Mouse (Mus musculus) heart, embryonic 16.5 days (tissue): Measurements from ENCODE around the gene Gm20388. TPM values are rescaled to one million over a fixed set of nuclear protein-coding genes. Genes with fewer than 3 reads are reported as not detected.

ENCODE experiments used
- ATAC-seq: fragments of 200-750 bp; cut with Nextera tagmentation; replicated peaks from 2 replicates; pipeline ENCODE4 v1.8.0; 2017; ENCODE audit warnings: moderate number of reproducible peaks; ENCODE audit not compliant: insufficient read depth, low FRiP score; ENCODE audit errors: extremely low read depth
- H3K27ac ChIP-seq: fragments of 300-500 bp; sonication (generic); 2 replicates; pipeline ENCODE4 v1.5.1; 2014; ENCODE audit warnings: mild to moderate bottlenecking, low read length, control low read depth, moderate library complexity
- H3K27me3 ChIP-seq: fragments of 300-500 bp; sonication (generic); 2 replicates; pipeline ENCODE4 v1.6.1; 2014; ENCODE audit warnings: low read length, mixed read lengths; ENCODE audit not compliant: control insufficient read depth, insufficient read depth
- H3K36me3 ChIP-seq: fragments of 300-500 bp; sonication (generic); 2 replicates; pipeline ENCODE4 v1.6.1; 2014; ENCODE audit not compliant: control insufficient read depth, insufficient read depth
- H3K4me1 ChIP-seq: fragments of 300-500 bp; sonication (generic); 2 replicates; pipeline ENCODE4 v1.6.1; 2014; ENCODE audit warnings: low read length, mixed read lengths; ENCODE audit not compliant: control insufficient read depth, insufficient read depth
- H3K4me2 ChIP-seq: fragments of 300-500 bp; sonication (generic); 2 replicates; pipeline ENCODE4 v1.6.1; 2014; ENCODE audit warnings: low read depth, mild to moderate bottlenecking, control low read depth, low read length
- H3K4me3 ChIP-seq: fragments of 300-500 bp; sonication (generic); 2 replicates; pipeline ENCODE4 v1.5.1; 2014; ENCODE audit warnings: mild to moderate bottlenecking, control low read depth, low read length
- H3K9ac ChIP-seq: fragments of 300-500 bp; sonication (generic); 2 replicates; pipeline ENCODE4 v1.6.1; 2014; ENCODE audit warnings: low read length, control low read depth
- H3K9me3 ChIP-seq: fragments of 300-500 bp; sonication (generic); replicated peaks from 2 replicates; pipeline ENCODE4 v1.6.1; 2016; ENCODE audit warnings: low read length; ENCODE audit not compliant: control insufficient read depth
- WGBS: fragments of 180-500 bp; shearing (Covaris S2); extraction: QIAGEN DNeasy Blood & Tissue Kit; methylation state at CpG from one replicate; pipeline ENCODE4 v1.1.7; 2014; 5-methylcytosine and 5-hydroxymethylcytosine counted together
- polyA plus RNA-seq: library from polyadenylated mRNA; unstranded; fragments of >200 nt; fragmentation: Nextera tagmentation; extraction: Ambion mirVana; gene quantifications from 2 replicates; pipeline ENCODE4 v1.2.1, GENCODE M21; 2015

The Gm20388 gene
- polyA plus RNA-seq, 1 experiment from 2014 or later, result 4.5 TPM

DNA sequence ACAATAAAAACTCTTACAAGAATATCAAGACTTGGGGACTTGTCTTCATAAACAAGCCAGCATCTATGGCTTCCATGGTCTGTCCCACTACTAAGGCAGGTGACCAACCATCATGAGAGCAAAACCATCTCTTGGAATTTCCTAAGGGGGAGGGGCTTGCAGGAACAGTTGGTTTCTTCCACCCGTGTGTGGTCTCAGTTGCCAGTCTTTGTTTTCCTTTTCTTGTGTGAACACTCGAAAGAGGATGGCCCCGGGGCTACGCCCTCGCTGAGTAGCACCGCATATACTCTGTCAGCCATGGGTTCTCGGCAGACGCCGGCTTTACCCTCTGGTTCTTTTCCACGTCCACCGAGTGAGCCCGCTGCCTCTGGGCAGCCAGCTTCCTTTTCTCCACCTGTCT, 3931.4 kb downstream of the Gm20388 start:
- Histone ChIP-seq H3K27me3 (no peaks in the 10 kb centered on the region), H3K9me3 (no peaks in the 10 kb centered on the region), H3K27ac (no peak overlapping the region), H3K36me3 (peaks cover 7% of the 10 kb centered on the region), H3K4me1 (no peaks in the 10 kb centered on the region), H3K9ac (no peak overlapping the region), H3K4me2 (no peak overlapping the region), H3K4me3 (no peak overlapping the region)
- WGBS, result 88% methylated on average over 12 of the region's 12 CpGs
- no peak for ATAC-seq

DNA sequence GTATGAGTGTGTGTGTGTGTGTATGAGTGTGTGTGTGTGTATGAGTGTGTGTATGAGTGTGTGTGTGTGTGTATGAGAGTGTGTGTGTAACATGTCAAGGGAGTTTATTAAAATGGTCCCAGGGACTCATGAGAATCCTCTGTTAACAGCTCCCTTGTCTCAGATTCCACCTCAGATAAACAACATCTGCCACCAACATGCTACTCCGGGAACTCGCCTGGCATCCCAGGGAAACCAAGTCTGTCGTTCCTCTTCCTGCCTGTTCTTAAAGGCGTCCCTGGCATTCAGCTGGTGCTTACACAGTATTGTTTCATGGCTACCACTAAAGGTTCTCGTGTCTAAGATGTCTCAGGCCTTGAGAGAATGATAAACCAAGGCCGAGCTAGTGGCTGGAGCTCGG, 3933.7 kb downstream of the Gm20388 start:
- 0 out of 2 replicates have a peak, but pooled peaks cover 5% of the 10 kb centered on the region for H3K36me3 ChIP-seq
- no peaks in the 10 kb centered on the region for H3K4me1 ChIP-seq
- no peaks in the 10 kb centered on the region for H3K27me3 ChIP-seq
- no peaks in the 10 kb centered on the region for H3K9me3 ChIP-seq
- H3K27ac ChIP-seq, result no peak overlapping the region
- 77% methylated on average over 7 of the region's 7 CpGs for WGBS
- no peak overlapping the region for H3K9ac ChIP-seq
- no peak overlapping the region for H3K4me3 ChIP-seq
- ATAC-seq, result no peak
- no peak overlapping the region for H3K4me2 ChIP-seq

DNA sequence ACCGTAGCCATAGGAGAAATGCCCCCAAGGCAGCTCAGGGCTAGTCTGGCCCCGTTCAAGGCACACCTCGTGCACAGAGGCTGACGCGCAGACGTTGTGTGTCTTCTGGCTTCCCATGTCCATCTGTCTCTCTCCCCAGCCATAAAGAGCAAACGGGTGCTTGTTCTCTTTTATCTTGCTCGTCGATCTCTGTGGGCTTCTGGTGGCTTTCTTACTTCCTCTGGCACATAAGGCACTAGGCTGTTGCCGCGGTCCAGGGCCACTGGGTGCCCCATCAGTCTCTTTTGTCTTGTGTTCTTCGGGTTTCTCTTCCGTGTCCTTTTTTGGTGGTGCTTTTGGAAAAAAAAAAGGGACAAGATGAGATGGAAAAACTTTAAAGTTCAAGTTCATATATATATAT, 3934.5 kb downstream of the Gm20388 start:
- H3K9ac ChIP-seq, result no peak overlapping the region
- no peak overlapping the region for H3K4me2 ChIP-seq
- WGBS, result 80% methylated on average over 13 of the region's 13 CpGs
- no peaks in the 10 kb centered on the region for H3K9me3 ChIP-seq
- H3K4me3 ChIP-seq, result no peak overlapping the region
- H3K36me3 ChIP-seq, result 0 out of 2 replicates have a peak, but pooled peaks cover 5% of the 10 kb centered on the region
- H3K27me3 ChIP-seq, result no peaks in the 10 kb centered on the region
- no peak for ATAC-seq
- H3K4me1 ChIP-seq, result no peaks in the 10 kb centered on the region
- H3K27ac ChIP-seq, result no peak overlapping the region

DNA sequence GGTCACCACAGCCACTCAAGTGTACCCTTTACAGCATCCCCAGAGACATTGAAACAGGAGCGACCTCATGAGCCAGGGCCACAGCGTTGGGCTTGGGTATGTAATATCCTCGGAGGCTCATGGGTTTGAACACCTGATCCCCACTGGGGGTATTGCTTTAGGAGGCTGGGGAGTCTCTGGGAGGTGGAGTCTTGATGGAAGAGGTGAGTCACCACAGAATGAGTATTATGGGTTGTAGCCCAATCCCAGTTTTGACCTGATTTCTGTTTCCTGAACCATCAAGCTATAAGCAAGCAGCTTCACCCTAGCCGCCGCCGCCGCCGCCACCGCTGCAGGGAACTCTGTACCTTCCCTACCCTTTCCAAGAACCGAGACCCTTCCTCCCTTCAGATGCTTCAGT, 3935.3 kb downstream of the Gm20388 start:
- Histone ChIP-seq H3K27me3 (no peaks in the 10 kb centered on the region), H3K4me2 (no peak overlapping the region), H3K27ac (no peak overlapping the region), H3K9ac (no peak overlapping the region), H3K4me1 (no peaks in the 10 kb centered on the region), H3K4me3 (no peak overlapping the region), H3K36me3 (0 out of 2 replicates have a peak, but pooled peaks cover 5% of the 10 kb centered on the region), H3K9me3 (no peaks in the 10 kb centered on the region)
- ATAC-seq, result no peak
- WGBS, result 86% methylated on average over 10 of the region's 10 CpGs

DNA sequence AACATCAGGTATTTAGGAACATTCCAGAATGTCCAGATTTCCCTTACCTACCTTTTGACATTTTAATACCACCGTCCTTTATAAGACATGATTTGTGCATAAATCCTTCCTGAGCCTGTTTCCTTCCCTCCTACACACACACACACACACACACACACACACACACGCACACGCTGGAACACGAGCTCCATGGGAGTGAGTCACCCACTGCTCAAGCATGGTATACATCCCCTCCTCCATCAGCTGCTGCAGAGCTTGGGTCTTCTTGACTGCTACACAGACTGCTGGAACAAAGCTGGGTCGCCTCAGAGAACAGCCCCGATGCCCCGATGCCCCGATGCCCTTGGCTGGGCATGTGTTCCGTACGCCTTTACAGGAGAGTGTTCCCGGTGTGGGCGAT, 3935.9 kb downstream of the Gm20388 start:
- WGBS, result 83% methylated on average over 12 of the region's 12 CpGs
- no peak for ATAC-seq
- H3K9me3 ChIP-seq, result no peaks in the 10 kb centered on the region

DNA sequence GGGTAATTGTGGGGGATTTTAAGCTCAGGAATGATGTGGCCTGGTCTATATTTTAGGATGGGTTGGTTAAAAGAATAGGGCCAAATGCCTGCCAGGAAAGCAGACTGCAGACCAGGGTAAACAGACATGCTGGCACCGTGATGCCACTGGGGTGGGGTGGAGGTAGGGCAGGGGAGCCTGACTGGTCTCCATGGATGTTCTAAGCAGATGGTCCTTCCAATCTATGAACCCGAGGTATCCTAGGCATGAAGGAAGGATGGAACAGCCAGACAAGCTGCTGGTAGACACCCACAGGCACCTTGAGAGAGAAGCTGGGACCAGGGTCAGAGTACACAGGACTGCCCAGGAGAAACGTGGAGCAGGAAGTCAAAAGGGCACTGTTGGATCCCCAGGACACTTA, 3936.9 kb downstream of the Gm20388 start:
- Histone ChIP-seq H3K4me1 (no peaks in the 10 kb centered on the region), H3K9me3 (no peaks in the 10 kb centered on the region), H3K4me3 (no peak overlapping the region), H3K27me3 (no peaks in the 10 kb centered on the region), H3K36me3 (no peaks in the 10 kb centered on the region), H3K9ac (no peak overlapping the region), H3K27ac (no peak overlapping the region), H3K4me2 (no peak overlapping the region)
- WGBS, result 55% methylated on average over 3 of the region's 3 CpGs
- ATAC-seq, result no peak

More for the DNA sequence above, 3935.9 kb downstream of the Gm20388 start:
- Histone ChIP-seq H3K4me3 (no peak overlapping the region), H3K4me1 (no peaks in the 10 kb centered on the region), H3K9ac (no peak overlapping the region), H3K4me2 (no peak overlapping the region), H3K27ac (no peak overlapping the region), H3K36me3 (0 out of 2 replicates have a peak, but pooled peaks cover 3% of the 10 kb centered on the region), H3K27me3 (no peaks in the 10 kb centered on the region)

DNA sequence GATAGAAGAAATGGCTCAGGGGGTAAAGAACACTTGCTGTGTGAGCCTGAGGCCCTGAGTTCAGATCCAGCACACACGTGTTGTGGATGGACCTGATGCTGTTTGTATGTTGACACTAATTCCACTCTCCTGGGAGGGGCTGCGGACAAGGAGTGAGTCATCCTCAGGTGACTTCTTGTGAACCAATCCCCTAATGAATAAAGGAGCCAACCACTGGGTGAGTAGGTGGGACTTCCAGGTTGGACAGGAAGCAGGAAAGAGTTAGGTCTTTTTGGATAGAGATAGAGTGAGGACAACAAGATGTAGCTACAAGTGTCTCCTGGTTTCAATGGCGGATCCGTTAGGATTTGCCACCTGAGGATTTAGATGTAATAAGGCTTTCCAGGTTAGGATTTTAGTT, 3938.7 kb downstream of the Gm20388 start:
- no peaks in the 10 kb centered on the region for H3K9me3 ChIP-seq
- no peak overlapping the region for H3K4me3 ChIP-seq
- WGBS, result 85% methylated on average over 4 of the region's 4 CpGs
- no peaks in the 10 kb centered on the region for H3K36me3 ChIP-seq
- no peak overlapping the region for H3K9ac ChIP-seq
- H3K27ac ChIP-seq, result no peak overlapping the region
- H3K4me1 ChIP-seq, result no peaks in the 10 kb centered on the region
- H3K4me2 ChIP-seq, result no peak overlapping the region
- no peaks in the 10 kb centered on the region for H3K27me3 ChIP-seq
- no peak for ATAC-seq

DNA sequence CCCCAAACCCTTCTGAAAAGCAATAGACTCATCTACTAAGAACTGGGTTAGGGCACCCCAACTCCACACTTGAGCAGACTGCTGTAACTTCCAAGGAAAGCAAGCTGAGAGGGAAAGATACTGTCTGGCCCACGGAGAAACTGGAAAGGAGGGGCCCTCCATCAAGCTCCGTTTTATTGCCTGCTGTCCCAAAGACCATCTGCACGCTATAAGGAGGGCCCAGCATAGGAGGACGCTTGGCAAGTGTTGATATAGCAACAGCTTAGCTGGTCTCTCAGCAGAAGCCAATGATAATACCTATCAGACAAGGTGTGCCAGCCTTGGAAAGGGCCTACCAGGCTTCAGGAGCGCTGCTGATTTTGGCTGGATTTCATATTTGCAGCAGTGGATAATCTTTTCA, 3940.9 kb downstream of the Gm20388 start:
- no peak for ATAC-seq
- H3K27ac ChIP-seq, result no peak overlapping the region
- H3K36me3 ChIP-seq, result no peaks in the 10 kb centered on the region
- peaks cover 2% of the 10 kb centered on the region; the same call in 1 of the 2 replicates for H3K9me3 ChIP-seq
- no peak overlapping the region for H3K4me2 ChIP-seq
- H3K9ac ChIP-seq, result no peak overlapping the region
- no peaks in the 10 kb centered on the region for H3K27me3 ChIP-seq
- H3K4me1 ChIP-seq, result no peaks in the 10 kb centered on the region
- 80% methylated on average over 5 of the region's 5 CpGs for WGBS
- H3K4me3 ChIP-seq, result no peak overlapping the region

DNA sequence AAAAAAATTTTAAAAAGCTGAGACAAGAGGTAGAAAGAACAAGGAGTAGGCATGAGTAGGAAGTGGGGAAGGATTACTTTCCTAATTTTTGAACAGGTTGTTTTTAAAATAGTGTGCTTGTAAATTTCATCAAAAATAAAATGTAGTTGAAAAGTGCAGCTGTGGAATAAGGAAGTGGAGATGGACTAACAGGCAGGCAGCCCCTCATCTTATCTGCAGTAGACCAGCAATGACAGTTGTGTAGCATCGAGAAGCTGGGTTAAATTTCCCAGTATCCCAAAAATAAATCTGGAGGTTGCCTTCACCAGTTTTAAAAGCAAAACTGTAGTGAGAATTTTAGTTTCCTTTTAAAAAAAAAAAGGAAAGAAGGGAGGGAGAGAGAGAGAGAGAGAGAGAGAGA, 3943.6 kb downstream of the Gm20388 start:
- H3K9ac ChIP-seq, result no peak overlapping the region
- H3K4me3 ChIP-seq, result no peak overlapping the region
- H3K36me3 ChIP-seq, result no peaks in the 10 kb centered on the region
- peaks cover 2% of the 10 kb centered on the region; the same call in 1 of the 2 replicates for H3K9me3 ChIP-seq
- peaks cover 6% of the 10 kb centered on the region for H3K4me1 ChIP-seq
- no peaks in the 10 kb centered on the region for H3K27me3 ChIP-seq
- no peak overlapping the region for H3K4me2 ChIP-seq
- WGBS, result 73% methylated on average over 1 of the region's 1 CpGs
- ATAC-seq, result no peak
- no peak overlapping the region for H3K27ac ChIP-seq
